Comparison of ENCODE assay signal across 10 mouse cellular contexts in the genomic region with DNA sequence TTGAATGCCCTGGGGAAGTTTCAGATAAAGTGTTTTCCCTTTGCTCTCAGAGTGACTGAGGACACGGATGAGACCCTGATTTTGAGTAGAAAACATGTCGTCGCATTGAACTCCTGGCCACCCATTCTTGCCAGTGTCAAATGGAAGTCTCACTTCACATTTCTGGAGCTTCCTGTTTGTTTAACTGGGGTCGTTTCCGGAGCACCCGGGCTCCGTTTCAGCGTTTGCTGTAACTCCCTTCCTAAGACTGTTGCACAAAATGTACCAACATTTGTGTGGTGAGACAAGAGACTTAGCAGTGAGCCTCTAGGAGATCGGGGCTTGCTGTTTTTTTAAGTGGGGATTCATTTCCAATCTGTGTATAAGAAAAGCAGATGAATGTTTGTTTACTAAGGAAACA.
DNase-seq lines count a peak whose midpoint lies in the region; ATAC-seq and TF ChIP-seq lines count a peak whose summit lies in the region.
"Had no signal": no experiment of that assay in that cellular context is flagged by ENCODE, and none has a peak within 500 bp of the region (broad histone marks: within the 10 kb centered on the region; RNA-seq: fewer than 3 reads in every experiment).

No protein-coding gene starts in this region.

- DNase-seq in heart, adult 8-10 months (ENCODE audit: low spot score), result no peak
- peak; percentile 27 for DNase-seq in thymus, adult 2 months
- no peak for DNase-seq in thymus, adult 18-20 months
- DNase-seq in lung, postnatal 14 days, result peak; percentile 37
- DNase-seq in gastrocnemius, adult 18-20 months (ENCODE audit: low spot score), result no peak
- no peak for DNase-seq in ovary, postnatal 14 days (ENCODE audit: low spot score)
- DNase-seq in adrenal gland, adult 18-20 months (ENCODE audit: low spot score in 2 of 2), result no peak

- TF ChIP-seq POLR2A in thymus, adult 2 months (IDR thresholded peaks at IDR 0.05; ENCODE audit: control insufficient read depth, extremely low read depth, insufficient read depth, low read length, poor library complexity), result no peak

- no peak overlapping the region for H3K9ac ChIP-seq in heart, embryonic 11.5 days (ENCODE audit: low read depth, low read length)
- H3K9ac ChIP-seq: liver, embryonic 14.5 days; stomach, embryonic 15.5 days had no signal

- ATAC-seq in heart, embryonic 11.5 days (replicated peaks; ENCODE audit: insufficient number of reproducible peaks, low FRiP score, low TSS enrichment), result no peak

- no peaks in the 10 kb centered on the region for H3K27me3 ChIP-seq in heart, embryonic 11.5 days (ENCODE audit: control insufficient read depth, insufficient read depth, low read length)
- H3K27me3 ChIP-seq in thymus, adult 2 months (ENCODE audit: control insufficient read depth, insufficient read depth, low read length), result no peaks in the 10 kb centered on the region
- H3K27me3 ChIP-seq: stomach, embryonic 15.5 days had no signal

- WGBS in heart, embryonic 11.5 days (ENCODE audit: insufficient replicate concordance), result 43% methylated on average over 9 of the region's 9 CpGs
- 11% methylated on average over 9 of the region's 9 CpGs for WGBS in thymus, adult 2 months

- H3K27ac ChIP-seq in heart, embryonic 11.5 days (ENCODE audit: low read depth, low read length), result peak overlapping the region; percentile 51
- H3K27ac ChIP-seq in thymus, adult 2 months (ENCODE audit: control insufficient read depth, insufficient read depth, low read length), result peak overlapping the region; percentile 75
- H3K27ac ChIP-seq: liver, embryonic 14.5 days; stomach, embryonic 15.5 days had no signal

- no peaks in the 10 kb centered on the region for H3K9me3 ChIP-seq in heart, embryonic 11.5 days (replicated peaks; ENCODE audit: control insufficient read depth, low read length)
- H3K9me3 ChIP-seq: stomach, embryonic 15.5 days had no signal

- H3K4me2 ChIP-seq in heart, embryonic 11.5 days, result no peak overlapping the region
- H3K4me2 ChIP-seq: stomach, embryonic 15.5 days had no signal

- peaks cover 27% of the 10 kb centered on the region for H3K4me1 ChIP-seq in heart, embryonic 11.5 days (ENCODE audit: control insufficient read depth, insufficient read depth, low read length)
- peaks cover 34% of the 10 kb centered on the region for H3K4me1 ChIP-seq in thymus, adult 2 months (replicated peaks; ENCODE audit: control insufficient read depth, insufficient read depth, low read length)

- TF ChIP-seq CTCF in thymus, adult 2 months (IDR thresholded peaks at IDR 0.05; ENCODE audit: borderline replicate concordance, control insufficient read depth, extremely low read depth, insufficient read depth, low read length, poor library complexity), result no peak

- no peak overlapping the region for H3K4me3 ChIP-seq in heart, embryonic 11.5 days (ENCODE audit: low read depth, low read length)
- H3K4me3 ChIP-seq in thymus, adult 2 months (ENCODE audit: control insufficient read depth, insufficient read depth, low read length), result no peak overlapping the region
- H3K4me3 ChIP-seq: stomach, embryonic 15.5 days had no signal

- no peaks in the 10 kb centered on the region for H3K36me3 ChIP-seq in heart, embryonic 11.5 days (ENCODE audit: control insufficient read depth, insufficient read depth, low read length)
- H3K36me3 ChIP-seq in thymus, adult 2 months (ENCODE audit: control insufficient read depth, insufficient read depth, low read length), result no peaks in the 10 kb centered on the region
- H3K36me3 ChIP-seq: stomach, embryonic 15.5 days had no signal

Comparison
In these comparisons a context has a peak if more than half of its experiments do, and no peak if none do; other contexts are left out.
1. DNase-seq: peak in thymus, adult 2 months (single experiment) and lung, postnatal 14 days (single experiment); none in heart, adult 8-10 months (single experiment), thymus, adult 18-20 months (0 of 2), gastrocnemius, adult 18-20 months (single experiment), ovary, postnatal 14 days (single experiment) and adrenal gland, adult 18-20 months (0 of 2).